Mouse (Mus musculus): ENCODE data around the gene Mrpl34.

- TF ChIP-seq ZNF384 (IDR thresholded peaks at IDR 0.05; ENCODE audit: low read depth, low read length) (no peak), ZC3H11A (IDR thresholded peaks at IDR 0.05; ENCODE audit: borderline replicate concordance, low read depth, low read length) (no peak)
Observed at GRCm38 (mm10) chr8:71466198-71466597, 1.4 kb downstream of the Mrpl34 start.

Data from ES-E14 (cell line).